Mouse (Mus musculus): Measurements from ENCODE around the gene Ildr1.

- TF ChIP-seq CTCF (IDR thresholded peaks at IDR 0.05), result no peak
- TF ChIP-seq EP300 (IDR thresholded peaks at IDR 0.05), result no peak
Observed at GRCm38 (mm10) chr16:36770191-36770771, 76.5 kb downstream of the Ildr1 start.
